Mouse (Mus musculus) megakaryocyte, adult 5-6 weeks (primary cell): Measurements from ENCODE around the gene Baiap2l2. TPM values are rescaled to one million over a fixed set of nuclear protein-coding genes. Genes with fewer than 3 reads are reported as not detected.
A peak's percentile ranks its signal among the peaks of the same experiment; 100 is the strongest.

ENCODE experiments used
- ATAC-seq: 2 replicates; pipeline ENCODE4 v1.8.0; 2016; ENCODE audit warnings: mild to moderate bottlenecking, inconsistent platforms; ENCODE audit not compliant: poor library complexity, severe bottlenecking
- total RNA-seq, 2 experiments: library from RNA; stranded (forward) in 1 of 2; stranded (reverse) in 1 of 2; fragments of 153-499, 151-499 nt in 1 of 2; fragments of 221-1000, 200-1000 nt in 1 of 2; gene quantifications; 2 replicates each; pipeline versions ENCODE4 v1.2.3 to v1.2.4; 2015 to 2017

Baiap2l2 gene
- total RNA-seq, 2 experiments from 2014 or later, result not detected

GRCm38 (mm10) chr15:79223641-79224040, 61.7 kb downstream of the Baiap2l2 start:
- no peak for ATAC-seq

- no peak for ATAC-seq
Measured at GRCm38 (mm10) chr15:79219572-79219971, 65.8 kb downstream of the Baiap2l2 start.

GRCm38 (mm10) chr15:79216191-79216590, 69.1 kb downstream of the Baiap2l2 start:
- ATAC-seq, result no peak

- no peak for ATAC-seq
Measured at GRCm38 (mm10) chr15:79213591-79213990, 71.7 kb downstream of the Baiap2l2 start.

GRCm38 (mm10) chr15:79212750-79213446, 72.4 kb downstream of the Baiap2l2 start:
- no peak for ATAC-seq

GRCm38 (mm10) chr15:79210357-79210756, 75.0 kb downstream of the Baiap2l2 start:
- no peak for ATAC-seq

GRCm38 (mm10) chr15:79208758-79209439, 76.4 kb downstream of the Baiap2l2 start:
- ATAC-seq, result peak; percentile 99

GRCm38 (mm10) chr15:79208211-79208610, 77.1 kb downstream of the Baiap2l2 start:
- no peak for ATAC-seq

Other genes starting within 250 kb of the Baiap2l2 start
- not detected in 2 replicates for gene Galr3, start 243.7 kb downstream of the Baiap2l2 start, total RNA-seq (2015)
- gene Galr3, start 243.7 kb downstream of the Baiap2l2 start, total RNA-seq (2017), result not detected in 2 replicates
- 13.5 and 14.3 TPM in 2 replicates for gene Ankrd54, start 222.6 kb downstream of the Baiap2l2 start, total RNA-seq (2015)
- gene Ankrd54, start 222.6 kb downstream of the Baiap2l2 start, total RNA-seq (2017), result 10.3 and 11.2 TPM in 2 replicates
- gene Eif3l, start 210.4 kb downstream of the Baiap2l2 start, total RNA-seq (2015), result 110 and 116 TPM in 2 replicates
- gene Eif3l, start 210.4 kb downstream of the Baiap2l2 start, total RNA-seq (2017), result 153 and 155 TPM in 2 replicates
- gene Micall1, start 176.6 kb downstream of the Baiap2l2 start, total RNA-seq (2015), result 4.4 and 6.1 TPM in 2 replicates
- 3.6 and 6.3 TPM in 2 replicates for gene Micall1, start 176.6 kb downstream of the Baiap2l2 start, total RNA-seq (2017)
- 46.0 and 49.2 TPM in 2 replicates for gene Polr2f, start 144.5 kb downstream of the Baiap2l2 start, total RNA-seq (2015)
- 39.6 and 54.1 TPM in 2 replicates for gene Polr2f, start 144.5 kb downstream of the Baiap2l2 start, total RNA-seq (2017)
- not detected in 2 replicates for gene 1700088E04Rik, start 144.3 kb downstream of the Baiap2l2 start, total RNA-seq (2015)
- gene 1700088E04Rik, start 144.3 kb downstream of the Baiap2l2 start, total RNA-seq (2017), result not detected in 2 replicates
- gene Sox10, start 120.3 kb downstream of the Baiap2l2 start, total RNA-seq (2015), result not detected in 2 replicates
- not detected in 2 replicates for gene Sox10, start 120.3 kb downstream of the Baiap2l2 start, total RNA-seq (2017)
- 2.8 and 3.0 TPM in 2 replicates for gene Pick1, start 56.4 kb downstream of the Baiap2l2 start, total RNA-seq (2015)
- gene Pick1, start 56.4 kb downstream of the Baiap2l2 start, total RNA-seq (2017), result 4.5 and 5.1 TPM in 2 replicates
- 0.16 and 0.20 TPM in 2 replicates for gene Gm49486, start 56.1 kb downstream of the Baiap2l2 start, total RNA-seq (2015)
- not detected in 2 replicates for gene Gm49486, start 56.1 kb downstream of the Baiap2l2 start, total RNA-seq (2017)
- not detected in 2 replicates for gene Slc16a8, start 30.8 kb downstream of the Baiap2l2 start, total RNA-seq (2015)
- gene Slc16a8, start 30.8 kb downstream of the Baiap2l2 start, total RNA-seq (2017), result not detected in 2 replicates
- gene Pla2g6, start 42.9 kb upstream of the Baiap2l2 start, total RNA-seq (2015), result 1.3 and 2.7 TPM in 2 replicates
- gene Pla2g6, start 42.9 kb upstream of the Baiap2l2 start, total RNA-seq (2017), result 1.4 TPM in 2 replicates
- gene Maff, start 61.1 kb upstream of the Baiap2l2 start, total RNA-seq (2015), result 1.7 and 5.4 TPM in 2 replicates
- gene Maff, start 61.1 kb upstream of the Baiap2l2 start, total RNA-seq (2017), result 1.4 and 2.7 TPM in 2 replicates
- 31.1 and 33.3 TPM in 2 replicates for gene Tmem184b, start 118.0 kb upstream of the Baiap2l2 start, total RNA-seq (2015)
- gene Tmem184b, start 118.0 kb upstream of the Baiap2l2 start, total RNA-seq (2017), result 10.4 and 12.2 TPM in 2 replicates
- 33.3 and 39.4 TPM in 2 replicates for gene Csnk1e, start 170.0 kb upstream of the Baiap2l2 start, total RNA-seq (2015)
- gene Csnk1e, start 170.0 kb upstream of the Baiap2l2 start, total RNA-seq (2017), result 29.3 and 32.0 TPM in 2 replicates
- not detected in 2 replicates for gene Kcnj4, start 219.7 kb upstream of the Baiap2l2 start, total RNA-seq (2015)
- not detected in 2 replicates for gene Kcnj4, start 219.7 kb upstream of the Baiap2l2 start, total RNA-seq (2017)
- gene Kdelr3, start 230.9 kb upstream of the Baiap2l2 start, total RNA-seq (2015), result not detected in 2 replicates
- gene Kdelr3, start 230.9 kb upstream of the Baiap2l2 start, total RNA-seq (2017), result not detected in 2 replicates